Mouse (Mus musculus) WW6 (cell line): ENCODE measurements at regions not wholly inside any gene's neighbourhood (a gene's known extent, or its start where the extent isn't known, plus 50 kb on each side); places are given as distances from the start of the nearest gene placed in this dataset.
A peak's percentile ranks its signal among the peaks of the same experiment; 100 is the strongest.

ENCODE experiments used
- DNase-seq: peaks from one replicate; pipeline ENCODE4 v3.0.0-alpha.2; 2013; ENCODE audit warnings: low read depth, low spot score

GRCm38 (mm10) chr2:57909706-57910105 lies 88.0 kb upstream of the Galnt5 start:
- DNase-seq = no peak

- no peak for DNase-seq
Measured at GRCm38 (mm10) chr2:57916375-57917023, 81.2 kb upstream of the Galnt5 start.

DNA sequence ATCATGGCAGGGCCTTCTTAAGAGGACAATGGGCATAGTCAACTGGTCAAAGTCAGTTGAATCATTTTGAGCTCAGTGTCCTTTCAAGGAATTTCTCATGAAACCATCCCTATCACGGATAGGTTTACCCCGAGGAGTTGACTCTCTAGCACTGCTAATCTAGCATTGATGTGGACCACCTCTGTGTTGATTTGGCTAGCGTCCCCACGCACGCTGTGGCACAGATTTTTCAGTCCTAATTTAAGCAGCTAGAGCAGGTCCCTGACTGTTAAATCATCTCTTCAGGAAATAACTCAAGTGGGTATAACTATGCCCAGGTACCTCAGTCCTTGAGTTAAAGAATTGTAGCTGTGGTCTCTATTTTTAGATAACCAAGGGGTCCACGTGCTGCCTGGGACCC lies 80.0 kb upstream of the Galnt5 start:
- no peak for DNase-seq

- DNase-seq = peak; percentile 5
Measured at GRCm38 (mm10) chr2:57919102-57919731, 78.5 kb upstream of the Galnt5 start.

GRCm38 (mm10) chr2:57934062-57934822 lies 63.4 kb upstream of the Galnt5 start:
- DNase-seq = peak; percentile 5
